Mouse (Mus musculus) lung, postnatal 0 days (tissue): ENCODE measurements around the gene Clec16a.
A peak's percentile ranks its signal among the peaks of the same experiment; 100 is the strongest.

Experiments
- CTCF ChIP-seq: IDR thresholded peaks from 2 replicates; pipeline ENCODE4 v1.5.1; 2016; ENCODE audit warnings: antibody characterized with exemption, mild to moderate bottlenecking
- EP300 ChIP-seq: IDR thresholded peaks from 2 replicates; pipeline ENCODE4 v1.6.1; 2016; ENCODE audit warnings: antibody characterized with exemption, mild to moderate bottlenecking, control low read depth

DNA sequence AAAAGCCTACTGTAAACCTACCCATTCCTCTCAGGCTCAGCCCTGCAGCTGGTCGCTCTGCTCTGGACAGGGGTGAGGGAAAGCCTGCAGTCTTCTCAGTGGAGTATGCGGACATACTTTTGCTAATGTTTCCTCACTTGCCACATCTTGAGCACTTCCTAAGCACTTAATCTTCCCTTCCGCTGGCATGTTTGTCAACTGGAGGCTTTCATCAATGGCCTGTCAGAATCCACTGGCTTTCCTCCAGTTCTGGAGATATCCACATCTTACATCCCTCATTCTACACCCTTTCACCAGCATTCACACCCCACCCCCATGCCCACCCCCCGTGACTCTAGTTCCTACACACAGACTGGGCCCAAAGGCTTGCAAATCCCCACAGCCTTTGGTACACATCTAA is 182.5 kb downstream of the Clec16a start:
- TF ChIP-seq EP300 (peak; percentile 82), CTCF (no peak)
